Mouse (Mus musculus) embryonic facial prominence, embryonic 12.5 days (tissue): ENCODE measurements around the gene Mrps10. TPM values are rescaled to one million over a fixed set of nuclear protein-coding genes. Genes with fewer than 3 reads are reported as not detected.
"Not testable (repeated sequence)": the region's sequence is repeated elsewhere in the genome, so short reads cannot be mapped to it uniquely, and the experiment has no call there.

Source experiments
- ATAC-seq: fragments of 200-750 bp; cut with Nextera tagmentation; 2 replicates; pipeline ENCODE4 v1.8.0; 2017; ENCODE audit not compliant: insufficient number of reproducible peaks, insufficient read depth, low FRiP score, low TSS enrichment
- H3K27ac ChIP-seq: fragments of 300-500 bp; sonication (generic); 2 replicates; pipeline ENCODE4 v1.5.1; 2016; ENCODE audit warnings: mild to moderate bottlenecking
- H3K27me3 ChIP-seq: fragments of 300-500 bp; sonication (generic); 2 replicates; pipeline ENCODE4 v1.6.1; 2016; ENCODE audit warnings: mild to moderate bottlenecking, moderate library complexity
- H3K36me3 ChIP-seq: fragments of 300-500 bp; sonication (generic); 2 replicates; pipeline ENCODE4 v1.6.1; 2016; ENCODE audit warnings: mild to moderate bottlenecking
- H3K4me1 ChIP-seq: fragments of 300-500 bp; sonication (generic); 2 replicates; pipeline ENCODE4 v1.6.1; 2016
- H3K4me2 ChIP-seq: fragments of 300-500 bp; sonication (generic); replicated peaks from 2 replicates; pipeline ENCODE4 v1.6.1; 2016; ENCODE audit warnings: mild to moderate bottlenecking, moderate library complexity
- H3K4me3 ChIP-seq: fragments of 300-500 bp; sonication (generic); 2 replicates; pipeline ENCODE4 v1.5.1; 2016; ENCODE audit warnings: mild to moderate bottlenecking
- H3K9ac ChIP-seq: fragments of 300-500 bp; sonication (generic); 2 replicates; pipeline ENCODE4 v1.6.1; 2016; ENCODE audit warnings: mild to moderate bottlenecking, moderate library complexity
- H3K9me3 ChIP-seq: fragments of 300-500 bp; sonication (generic); 2 replicates; pipeline ENCODE4 v1.6.1; 2016; ENCODE audit warnings: mild to moderate bottlenecking, moderate library complexity
- WGBS: fragments of 180-500 bp; shearing (Covaris S2); methylation state at CpG from one replicate; pipeline ENCODE4 v1.1.7; 2016; 5-methylcytosine and 5-hydroxymethylcytosine counted together
- polyA plus RNA-seq: library from polyadenylated mRNA; unstranded; fragments of >200 nt; fragmentation: Nextera tagmentation; extraction: Ambion mirVana; gene quantifications from 2 replicates; pipeline ENCODE4 v1.2.1, GENCODE M21; 2016

The Mrps10 gene
- polyA plus RNA-seq, 1 experiment from 2014 or later = 72.7 TPM

- H3K4me3 ChIP-seq = no peak overlapping the region
- H3K4me2 ChIP-seq = no peak overlapping the region
- no peak for ATAC-seq
- H3K36me3 ChIP-seq = no peaks in the 10 kb centered on the region
- H3K4me1 ChIP-seq = no peaks in the 10 kb centered on the region
- H3K9me3 ChIP-seq = no peaks in the 10 kb centered on the region
- WGBS = 76% methylated on average over 3 of the region's 3 CpGs
- no peak overlapping the region for H3K9ac ChIP-seq
- H3K27ac ChIP-seq = no peak overlapping the region
- H3K27me3 ChIP-seq = no peaks in the 10 kb centered on the region
Measured at GRCm38 (mm10) chr17:47421566-47421965, 52.9 kb downstream of the Mrps10 start.

DNA sequence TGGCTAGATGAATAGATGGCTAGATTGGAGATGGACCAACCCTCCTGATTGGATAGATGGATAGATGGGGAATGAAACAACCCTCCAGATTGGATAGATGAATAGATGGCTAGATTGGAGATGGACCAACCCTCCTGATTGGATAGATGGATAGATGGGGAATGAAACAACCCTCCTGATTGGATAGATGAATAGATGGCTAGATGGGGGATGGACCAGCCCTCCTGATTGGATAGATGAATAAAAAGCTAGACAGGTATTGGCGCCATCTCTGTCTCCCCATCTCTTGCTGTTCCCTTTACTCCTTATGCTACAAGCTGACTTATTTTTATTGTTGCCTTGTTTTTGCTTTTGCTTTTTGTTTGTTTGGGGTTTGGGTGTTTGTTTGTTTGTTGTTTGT is 53.9 kb downstream of the Mrps10 start:
- not testable (repeated sequence) for H3K4me3 ChIP-seq, H3K9me3 ChIP-seq, ATAC-seq, H3K36me3 ChIP-seq, H3K27me3 ChIP-seq, H3K4me2 ChIP-seq, H3K9ac ChIP-seq, H3K27ac ChIP-seq, H3K4me1 ChIP-seq
- WGBS = 86% methylated on average over 1 of the region's 1 CpGs

GRCm38 (mm10) chr17:47424186-47424585 is 55.5 kb downstream of the Mrps10 start:
- no peaks in the 10 kb centered on the region for H3K27me3 ChIP-seq
- no peaks in the 10 kb centered on the region for H3K9me3 ChIP-seq
- WGBS = 78% methylated on average over 6 of the region's 6 CpGs
- H3K4me2 ChIP-seq = no peak overlapping the region
- ATAC-seq = no peak
- H3K9ac ChIP-seq = no peak overlapping the region
- H3K36me3 ChIP-seq = no peaks in the 10 kb centered on the region
- H3K4me1 ChIP-seq = peaks cover 5% of the 10 kb centered on the region; the same call in 1 of the 2 replicates
- H3K4me3 ChIP-seq = no peak overlapping the region
- H3K27ac ChIP-seq = 0 out of 2 replicates have a peak overlapping the region, but pooled peaks have one; percentile 11

DNA sequence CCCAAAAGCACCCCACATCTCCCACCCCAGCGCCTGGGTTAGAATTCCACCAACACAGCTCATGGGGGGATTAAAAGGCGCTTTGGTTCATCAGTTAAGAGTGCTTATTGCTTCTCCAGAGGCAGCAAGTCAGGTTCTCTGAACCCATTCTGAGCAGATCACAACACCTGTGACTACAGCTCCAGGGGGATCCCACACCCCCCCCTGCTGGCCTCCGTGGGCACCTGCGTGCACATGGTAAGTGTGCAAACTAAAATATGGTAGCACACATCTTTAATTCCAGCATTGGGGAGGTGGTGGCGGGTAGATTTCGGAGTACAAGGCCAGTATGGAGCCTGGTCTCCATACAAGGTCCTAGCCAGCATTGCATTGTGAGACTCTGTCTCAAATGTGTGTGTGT is 58.6 kb downstream of the Mrps10 start:
- H3K4me1 ChIP-seq = peaks cover 5% of the 10 kb centered on the region; the same call in 1 of the 2 replicates
- no peaks in the 10 kb centered on the region for H3K27me3 ChIP-seq
- 75% methylated on average over 6 of the region's 6 CpGs for WGBS
- H3K4me2 ChIP-seq = no peak overlapping the region
- H3K4me3 ChIP-seq = no peak overlapping the region
- H3K9me3 ChIP-seq = no peaks in the 10 kb centered on the region
- H3K27ac ChIP-seq = no peak overlapping the region
- H3K36me3 ChIP-seq = no peaks in the 10 kb centered on the region
- ATAC-seq = no peak
- no peak overlapping the region for H3K9ac ChIP-seq

GRCm38 (mm10) chr17:47428831-47429304 is 60.2 kb downstream of the Mrps10 start:
- 9% methylated on average over 8 of the region's 8 CpGs for whole genome bisulfite sequencing
- H3K9me3 ChIP-seq = no peaks in the 10 kb centered on the region
- H3K4me3 ChIP-seq = no peak overlapping the region
- peaks cover 5% of the 10 kb centered on the region; the same call in 1 of the 2 replicates for H3K4me1 ChIP-seq
- H3K4me2 ChIP-seq = 0 out of 2 replicates have a peak overlapping the region, but pooled peaks have one; percentile 25
- ATAC-seq = no peak; the same call in 1 of the 2 replicates
- H3K27me3 ChIP-seq = no peaks in the 10 kb centered on the region
- H3K36me3 ChIP-seq = no peaks in the 10 kb centered on the region
- no peak overlapping the region for H3K27ac ChIP-seq
- H3K9ac ChIP-seq = no peak overlapping the region

GRCm38 (mm10) chr17:47430815-47431214 is 62.1 kb downstream of the Mrps10 start:
- Histone ChIP-seq H3K27me3 (peaks cover 2% of the 10 kb centered on the region; the same call in 1 of the 2 replicates), H3K4me1 (peaks cover 5% of the 10 kb centered on the region; the same call in 1 of the 2 replicates), H3K4me3 (no peak overlapping the region), H3K4me2 (no peak overlapping the region), H3K36me3 (no peaks in the 10 kb centered on the region), H3K9me3 (no peaks in the 10 kb centered on the region), H3K9ac (no peak overlapping the region), H3K27ac (no peak overlapping the region)
- WGBS = 72% methylated on average over 5 of the region's 5 CpGs
- ATAC-seq = no peak

Other genes starting within 250 kb of the Mrps10 start
- gene Guca1b, start 16.5 kb downstream of the Mrps10 start, polyA plus RNA-seq = 1.7 and 1.9 TPM in 2 replicates
- 0.71 and 1.5 TPM in 2 replicates for gene Guca1a, start 31.7 kb downstream of the Mrps10 start, polyA plus RNA-seq
- 0.61 and 0.65 TPM in 2 replicates for gene AI661453, start 67.7 kb downstream of the Mrps10 start, polyA plus RNA-seq
- gene 1700001C19Rik, start 68.5 kb downstream of the Mrps10 start, polyA plus RNA-seq = 0.25 and 0.41 TPM in 2 replicates
- 34.2 and 35.8 TPM in 2 replicates for gene Taf8, start 133.4 kb downstream of the Mrps10 start, polyA plus RNA-seq
- gene Ccnd3, start 136.2 kb downstream of the Mrps10 start, polyA plus RNA-seq = 355 and 362 TPM in 2 replicates
- gene Bysl, start 242.6 kb downstream of the Mrps10 start, polyA plus RNA-seq = 29.6 and 30.7 TPM in 2 replicates
- 46.9 and 47.2 TPM in 2 replicates for gene Med20, start 242.7 kb downstream of the Mrps10 start, polyA plus RNA-seq
- 1.6 and 2.2 TPM in 2 replicates for gene Gm20517, start 242.7 kb downstream of the Mrps10 start, polyA plus RNA-seq